Mouse (Mus musculus): ENCODE data around the gene Rom1. TPM values are rescaled to one million over a fixed set of nuclear protein-coding genes. Genes with fewer than 3 reads are reported as not detected.
"Not testable (repeated sequence)": the region's sequence is repeated elsewhere in the genome, so short reads cannot be mapped to it uniquely, and the experiment has no call there.

Rom1 gene
- total RNA-seq (2015; ENCODE audit: low replicate concordance) (not detected in 2 replicates), total RNA-seq (2017; ENCODE audit: low replicate concordance) (not detected in 2 replicates)

- ATAC-seq (replicated peaks; ENCODE audit: low FRiP score, poor library complexity, severe bottlenecking), result peak; percentile 85
These were observed at the start of gene Rom1, which contains the start of gene Eml3 for GRCm38 (mm10) chr19:8929224-8930088. Rom1 (minus strand) TSS chr19:8929356. Eml3 (plus strand) TSS chr19:8929552.

GRCm38 (mm10) chr19:8976535-8976934, 47.4 kb upstream of the Rom1 start:
- ATAC-seq (replicated peaks; ENCODE audit: low FRiP score, poor library complexity, severe bottlenecking), result peak; percentile 79

GRCm38 (mm10) chr19:8975491-8975890, 46.3 kb upstream of the Rom1 start:
- ATAC-seq (replicated peaks; ENCODE audit: low FRiP score, poor library complexity, severe bottlenecking), result no peak

GRCm38 (mm10) chr19:8974638-8975037, 45.5 kb upstream of the Rom1 start:
- no peak for ATAC-seq (replicated peaks; ENCODE audit: low FRiP score, poor library complexity, severe bottlenecking)

- not testable (repeated sequence) for ATAC-seq (replicated peaks; ENCODE audit: low FRiP score, poor library complexity, severe bottlenecking)
These were observed 43.3 kb upstream of the Rom1 start for GRCm38 (mm10) chr19:8972491-8972890.

- no peak for ATAC-seq (replicated peaks; ENCODE audit: low FRiP score, poor library complexity, severe bottlenecking)
These were observed 38.7 kb upstream of the Rom1 start for GRCm38 (mm10) chr19:8967893-8968292.

- no peak for ATAC-seq (replicated peaks; ENCODE audit: low FRiP score, poor library complexity, severe bottlenecking)
These were observed 38.2 kb upstream of the Rom1 start for GRCm38 (mm10) chr19:8967373-8967743.

GRCm38 (mm10) chr19:8966590-8967372, 37.6 kb upstream of the Rom1 start, which contains the start of gene Eef1g:
Eef1g (plus strand) TSS chr19:8967041.
- peak; percentile 95 for ATAC-seq (replicated peaks; ENCODE audit: low FRiP score, poor library complexity, severe bottlenecking)

- ATAC-seq (replicated peaks; ENCODE audit: low FRiP score, poor library complexity, severe bottlenecking), result no peak
These were observed 37.0 kb upstream of the Rom1 start for GRCm38 (mm10) chr19:8966198-8966589.

GRCm38 (mm10) chr19:8965771-8966170, 36.6 kb upstream of the Rom1 start:
- ATAC-seq (replicated peaks; ENCODE audit: low FRiP score, poor library complexity, severe bottlenecking), result no peak

GRCm38 (mm10) chr19:8965075-8965474, 35.9 kb upstream of the Rom1 start:
- no peak for ATAC-seq (replicated peaks; ENCODE audit: low FRiP score, poor library complexity, severe bottlenecking)

- no peak for ATAC-seq (replicated peaks; ENCODE audit: low FRiP score, poor library complexity, severe bottlenecking)
These were observed 33.1 kb upstream of the Rom1 start for GRCm38 (mm10) chr19:8962256-8962655.

GRCm38 (mm10) chr19:8954171-8954570, 25.0 kb upstream of the Rom1 start:
- ATAC-seq (replicated peaks; ENCODE audit: low FRiP score, poor library complexity, severe bottlenecking), result no peak

GRCm38 (mm10) chr19:8953135-8954039, 24.2 kb upstream of the Rom1 start, which contains the start of gene Tut1:
Tut1 (plus strand) TSS chr19:8953847.
- peak; percentile 96 for ATAC-seq (replicated peaks; ENCODE audit: low FRiP score, poor library complexity, severe bottlenecking)

- no peak for ATAC-seq (replicated peaks; ENCODE audit: low FRiP score, poor library complexity, severe bottlenecking)
These were observed 23.1 kb upstream of the Rom1 start for GRCm38 (mm10) chr19:8952241-8952640.

GRCm38 (mm10) chr19:8950190-8950589, 21.0 kb upstream of the Rom1 start:
- no peak for ATAC-seq (replicated peaks; ENCODE audit: low FRiP score, poor library complexity, severe bottlenecking)

GRCm38 (mm10) chr19:8946929-8947328, 17.8 kb upstream of the Rom1 start:
- ATAC-seq (replicated peaks; ENCODE audit: low FRiP score, poor library complexity, severe bottlenecking), result peak; percentile 80

GRCm38 (mm10) chr19:8945251-8945650, 16.1 kb upstream of the Rom1 start:
- no peak for ATAC-seq (replicated peaks; ENCODE audit: low FRiP score, poor library complexity, severe bottlenecking)

GRCm38 (mm10) chr19:8944750-8945149, 15.6 kb upstream of the Rom1 start:
- no peak for ATAC-seq (replicated peaks; ENCODE audit: low FRiP score, poor library complexity, severe bottlenecking)

- 0 out of 2 replicates have a peak, but pooled peaks have one; percentile 15 for ATAC-seq (replicated peaks; ENCODE audit: low FRiP score, poor library complexity, severe bottlenecking)
These were observed 14.9 kb upstream of the Rom1 start for GRCm38 (mm10) chr19:8944062-8944461.
